Mouse (Mus musculus): ENCODE results near the gene Atp2b4.

DNA sequence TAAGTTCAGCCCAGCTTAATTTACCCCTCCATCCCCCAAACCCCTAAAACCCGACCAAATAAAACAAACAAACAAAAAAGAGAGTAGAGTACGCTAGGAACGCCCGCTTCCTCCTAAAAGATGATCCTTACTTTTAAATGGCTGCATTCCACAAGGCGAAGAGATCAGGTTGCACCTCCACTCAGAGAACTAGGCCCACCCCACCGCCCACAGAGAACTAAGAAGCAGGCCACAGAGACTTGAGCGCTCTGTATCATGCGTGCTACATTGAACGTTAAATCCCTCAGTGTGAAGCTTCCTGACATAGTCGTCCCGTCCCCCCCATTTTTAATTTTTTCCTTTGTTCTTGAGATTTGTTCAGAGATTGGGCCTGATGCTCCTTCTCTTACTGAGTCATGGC, 68.0 kb downstream of the Atp2b4 start:
- TF ChIP-seq CTCF (IDR thresholded peaks at IDR 0.05; ENCODE audit: low read depth) (no peak), EP300 (optimal IDR thresholded peaks at IDR 0.05) (no peak)
